Mouse (Mus musculus) limb, embryonic 10.5 days (tissue): ENCODE results near the gene 1700123L14Rik. TPM values are rescaled to one million over a fixed set of nuclear protein-coding genes. Genes with fewer than 3 reads are reported as not detected.

ENCODE experiments used
- polyA plus RNA-seq: library from polyadenylated mRNA; unstranded; fragments of >200 nt; fragmentation: Nextera tagmentation; extraction: Ambion mirVana; gene quantifications from 2 replicates; pipeline ENCODE4 v1.2.1, GENCODE M21; 2016

1700123L14Rik gene
- polyA plus RNA-seq, 1 experiment from 2014 or later = not detected

Other genes with a start within 250 kb of the 1700123L14Rik start
- gene Fam19a1, start 53.1 kb downstream of the 1700123L14Rik start, polyA plus RNA-seq = 1.7 and 2.6 TPM in 2 replicates